Mouse (Mus musculus): ENCODE results near the gene Spock1. TPM values are rescaled to one million over a fixed set of nuclear protein-coding genes. Genes with fewer than 3 reads are reported as not detected.

Gene Spock1
- polyA plus RNA-seq, 1 experiment from 2014 or later, result 48.1 TPM

Other genes starting within 250 kb of the Spock1 start
- 8.9 and 11.8 TPM in 2 replicates for gene Klhl3, start 205.3 kb upstream of the Spock1 start, polyA plus RNA-seq (2015; fragmentation: Nextera tagmentation; extraction: Ambion mirVana)
- 49.8 and 50.9 TPM in 2 replicates for gene Hnrnpa0, start 220.2 kb upstream of the Spock1 start, polyA plus RNA-seq (2015; fragmentation: Nextera tagmentation; extraction: Ambion mirVana)
- gene Idnk, start 249.3 kb upstream of the Spock1 start, polyA plus RNA-seq (2015; fragmentation: Nextera tagmentation; extraction: Ambion mirVana), result 59.0 and 60.0 TPM in 2 replicates